Mouse (Mus musculus) cerebellum, adult (tissue): ENCODE measurements around the gene Focad.

Experiments
- ATAC-seq: cut with Nextera tagmentation; 2 replicates; pipeline ENCODE4 v1.9.2; 2017; ENCODE audit warnings: mild to moderate bottlenecking, moderate library complexity, mixed read lengths; ENCODE audit not compliant: insufficient number of reproducible peaks, low FRiP score, low TSS enrichment

Gene Focad

DNA sequence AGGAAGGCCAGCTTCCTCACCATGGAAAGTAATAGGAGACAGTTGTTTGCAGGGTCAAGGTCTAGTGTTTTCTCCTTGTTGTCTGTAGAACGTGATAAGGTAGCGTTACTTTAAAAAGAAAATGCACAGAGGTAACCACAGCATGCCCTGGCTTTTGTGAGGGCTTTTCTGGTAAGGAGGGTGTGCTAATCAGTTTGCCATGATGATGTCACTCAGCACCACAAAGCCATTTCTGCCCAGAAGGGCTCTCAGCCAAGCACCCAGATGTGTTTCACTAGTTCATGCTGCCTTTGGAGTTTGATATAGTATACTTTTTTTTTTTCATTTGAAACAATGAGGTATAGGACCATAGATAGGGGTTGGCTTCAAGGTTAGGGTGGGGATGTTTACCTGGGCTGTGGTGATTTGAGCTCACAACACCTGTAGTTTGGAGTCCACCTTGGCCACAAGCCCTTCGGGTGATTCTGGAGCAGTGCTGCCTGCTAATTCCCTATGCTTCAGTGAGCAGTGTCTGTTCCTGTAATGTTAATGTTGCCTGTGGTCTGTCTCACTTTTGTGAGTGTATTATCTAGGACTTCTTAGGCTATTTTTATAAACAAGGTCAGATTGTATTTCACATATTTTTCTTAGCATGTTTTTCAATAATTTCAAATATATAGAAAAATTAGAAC lies 61.2 kb downstream of the Focad start:
- no peak for ATAC-seq

DNA sequence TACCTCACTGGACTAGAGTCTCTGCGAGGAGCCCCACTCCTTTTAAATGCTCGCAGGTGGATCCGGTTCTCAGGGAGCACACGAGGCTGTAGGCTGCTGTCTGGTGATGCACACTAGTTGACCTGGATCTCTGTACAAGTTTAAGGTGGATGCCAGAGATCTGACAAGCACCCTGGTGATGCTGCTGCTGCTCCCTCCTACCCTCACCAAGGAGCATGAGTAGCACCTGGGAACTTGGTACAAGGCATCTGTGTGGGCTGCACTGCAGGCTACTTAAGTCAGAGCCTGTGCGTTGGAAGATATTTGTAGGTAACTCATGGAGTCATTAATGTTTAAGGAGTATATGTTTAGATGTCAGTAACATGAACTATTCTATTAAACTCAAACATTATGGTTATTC lies 62.5 kb downstream of the Focad start:
- ATAC-seq: peak; percentile 53

- ATAC-seq: no peak
Observed at GRCm38 (mm10) chr4:88157644-88158043, 63.2 kb downstream of the Focad start.

- no peak for ATAC-seq
Observed at GRCm38 (mm10) chr4:88159256-88159655, 64.8 kb downstream of the Focad start.

DNA sequence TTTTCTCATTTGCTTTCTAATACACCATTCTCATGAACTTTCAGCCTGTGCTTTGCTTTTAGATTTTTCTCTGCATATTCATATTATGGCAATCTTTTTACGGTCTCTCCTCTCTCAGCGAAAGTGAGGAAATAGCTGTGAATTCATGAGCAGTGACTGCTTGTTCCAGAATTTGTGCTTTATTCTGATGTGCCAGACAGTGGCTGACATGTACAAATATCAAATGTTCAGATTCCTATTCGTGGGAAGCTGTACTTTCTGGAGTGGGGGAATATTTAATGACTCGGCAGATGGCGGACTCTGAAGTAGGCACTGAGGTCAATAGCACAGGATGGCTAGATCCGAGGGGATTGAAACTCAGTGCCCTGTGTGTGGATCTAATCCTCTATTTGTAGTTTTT lies 65.3 kb downstream of the Focad start:
- ATAC-seq: no peak

DNA sequence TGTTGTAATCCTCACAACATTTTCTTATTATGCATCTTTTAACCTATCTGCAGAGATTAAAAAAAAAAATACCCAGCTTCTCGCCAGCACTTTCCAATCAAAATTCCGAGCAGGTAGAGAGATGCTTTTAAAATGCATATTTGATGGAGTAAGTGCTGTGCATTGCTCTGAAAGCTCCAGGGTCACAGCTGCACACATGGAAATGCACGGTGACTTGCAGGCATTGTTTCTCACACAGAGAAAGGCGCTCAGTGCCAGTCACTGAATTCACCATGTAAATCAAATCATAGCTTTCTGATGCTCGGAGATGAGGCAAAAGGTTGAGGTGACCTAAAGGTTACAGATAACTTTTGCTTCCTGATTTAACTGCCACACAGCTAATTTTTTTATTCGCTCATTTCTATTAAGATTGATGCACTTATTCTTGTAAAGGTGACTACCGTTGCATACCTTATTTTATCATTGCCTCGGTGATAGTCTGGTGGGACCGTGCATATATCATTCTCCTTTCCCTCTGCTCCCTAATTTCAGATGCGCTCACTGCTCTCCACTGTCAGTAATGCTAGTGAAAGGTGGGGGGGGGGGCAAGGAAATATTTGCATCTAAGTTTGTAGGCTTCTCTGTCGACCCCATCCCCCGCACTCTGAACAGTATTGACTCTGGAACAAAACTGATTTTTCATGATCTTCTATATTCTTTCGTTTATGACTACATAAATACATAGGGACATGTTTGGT lies 69.2 kb downstream of the Focad start:
- ATAC-seq: no peak

- ATAC-seq: peak; percentile 63
Observed at GRCm38 (mm10) chr4:88167008-88167862, 72.8 kb downstream of the Focad start.

DNA sequence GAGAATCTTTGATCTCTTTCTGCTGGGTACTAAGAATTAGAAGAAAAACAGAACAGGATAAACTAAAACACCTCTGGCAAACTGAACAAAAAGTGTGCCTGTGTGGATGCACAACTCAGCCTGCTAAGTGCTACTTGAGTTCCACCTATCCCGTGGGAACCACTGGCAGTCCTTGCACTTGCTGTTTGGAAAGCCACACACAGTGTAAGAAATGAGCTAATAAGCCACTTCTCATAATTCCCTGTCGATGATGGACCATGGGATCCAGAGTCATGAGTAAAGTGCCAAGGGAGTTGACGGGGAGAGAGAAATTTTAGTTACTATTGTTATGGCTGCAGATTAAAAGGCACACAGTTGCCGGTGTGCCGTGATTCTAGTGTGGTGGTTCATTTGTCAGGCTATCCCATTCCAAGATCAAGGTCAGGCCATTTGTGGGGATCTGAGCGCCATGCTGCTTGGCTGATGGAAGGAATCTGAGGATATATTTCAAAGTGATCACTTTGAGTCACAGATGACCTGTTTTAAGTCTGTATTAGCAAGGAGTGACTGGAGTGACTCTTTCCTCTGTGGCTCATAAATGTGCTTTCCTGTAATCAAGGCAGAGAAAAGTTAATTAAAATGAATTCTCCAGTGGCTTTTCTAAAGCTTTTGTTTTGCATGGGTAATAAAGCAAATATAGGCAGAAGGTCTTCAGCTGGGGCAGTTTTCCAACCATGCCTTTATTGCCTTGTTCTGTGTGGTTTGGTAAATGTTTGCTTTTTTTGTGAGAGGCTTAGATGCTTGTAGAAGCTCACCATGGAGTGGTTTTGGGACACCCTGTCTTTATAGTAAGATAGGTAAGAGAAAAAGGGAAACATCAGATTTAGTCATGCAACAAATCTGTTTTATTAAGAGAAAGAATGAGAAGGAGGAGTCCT lies 80.9 kb downstream of the Focad start:
- ATAC-seq: no peak

- ATAC-seq: no peak
Observed at GRCm38 (mm10) chr4:88179296-88179695, 84.9 kb downstream of the Focad start.

DNA sequence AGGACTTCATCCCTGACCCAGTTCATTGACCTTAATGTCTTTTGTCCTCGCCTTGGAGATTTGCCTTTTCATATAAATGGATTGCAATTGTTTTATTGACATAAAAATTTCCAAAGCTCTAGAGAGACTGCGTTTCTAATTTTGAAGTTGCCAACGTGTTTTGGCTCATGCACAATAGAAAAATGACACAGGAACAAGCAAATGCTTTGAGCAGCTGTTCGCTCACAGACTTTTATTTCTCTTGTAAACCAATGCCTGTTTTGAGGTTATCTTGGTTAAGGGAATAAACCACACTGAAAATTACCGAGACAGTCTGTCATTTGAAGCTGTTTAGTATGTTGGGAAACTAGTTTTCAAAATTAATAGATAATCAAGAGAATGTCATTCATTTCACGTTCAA lies 89.9 kb downstream of the Focad start:
- no peak for ATAC-seq

DNA sequence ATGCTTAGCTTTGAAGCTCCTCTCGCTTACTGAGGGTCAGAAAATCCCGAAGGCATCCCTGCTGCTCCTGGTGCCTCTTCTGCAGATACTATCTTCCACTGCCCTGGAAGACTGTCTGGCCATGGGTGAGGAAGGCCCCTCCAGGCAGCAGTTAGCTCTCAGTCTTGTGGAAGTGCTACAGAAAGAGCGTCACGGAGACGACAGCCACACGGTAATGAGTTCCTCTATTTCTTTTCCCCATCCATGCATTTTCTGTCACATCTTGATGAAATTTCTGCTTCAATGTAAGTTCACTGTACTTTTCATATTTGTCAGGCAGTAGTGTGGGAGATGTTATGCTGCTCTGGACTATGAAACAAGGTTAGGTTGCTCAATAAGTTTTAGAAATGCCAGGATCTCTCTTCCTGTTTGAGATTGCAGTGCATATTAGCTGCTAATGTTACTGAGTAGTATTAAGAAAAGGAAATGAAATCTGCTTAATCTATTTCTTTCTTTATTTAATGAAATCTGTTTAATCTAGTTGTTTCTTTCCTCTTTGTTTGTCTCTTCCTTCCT lies 91.5 kb downstream of the Focad start:
- no peak for ATAC-seq

DNA sequence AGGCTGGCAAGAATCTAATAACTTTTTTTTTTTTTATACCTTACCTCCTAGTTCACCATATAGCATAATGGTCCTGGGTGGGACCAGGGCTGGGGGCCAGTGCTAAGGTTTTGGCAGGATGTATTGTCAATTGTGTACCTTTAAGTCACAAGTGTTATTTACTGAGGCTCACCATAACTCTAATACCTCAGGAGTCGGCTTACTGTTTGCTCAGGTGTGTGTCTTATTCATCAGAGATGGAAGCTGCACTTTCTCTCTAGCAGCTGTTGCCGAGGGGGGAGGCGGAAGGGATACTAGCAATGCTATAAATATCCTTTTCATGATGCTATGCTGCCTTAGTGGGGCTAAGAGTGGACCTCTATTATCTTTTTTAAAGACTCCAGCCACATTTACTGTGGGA lies 93.2 kb downstream of the Focad start:
- ATAC-seq: no peak

DNA sequence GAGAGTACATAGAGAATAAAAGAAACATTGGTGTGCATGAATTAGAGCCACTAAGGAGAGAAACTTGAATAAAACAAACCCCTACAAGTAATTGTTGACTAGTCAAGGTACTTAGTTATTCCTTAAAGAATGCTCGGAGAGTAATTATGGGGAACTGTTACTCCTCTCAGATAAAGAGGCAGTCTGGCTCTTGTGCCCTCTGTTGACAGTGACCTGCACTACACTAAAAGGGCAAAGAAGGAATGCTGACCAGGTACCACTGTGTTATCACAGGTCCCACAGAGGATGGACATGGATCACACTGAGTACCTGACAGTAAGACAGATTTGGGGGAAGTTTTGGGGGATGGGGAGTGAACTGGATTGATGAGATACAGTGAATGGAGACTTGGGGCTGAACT lies 95.1 kb downstream of the Focad start:
- no peak for ATAC-seq

GRCm38 (mm10) chr4:88194256-88194655 lies 99.8 kb downstream of the Focad start:
- ATAC-seq: no peak

GRCm38 (mm10) chr4:88195898-88196495 lies 101.6 kb downstream of the Focad start:
- ATAC-seq: peak; percentile 95

- ATAC-seq: peak; percentile 83
Observed at GRCm38 (mm10) chr4:88196500-88196912, 102.1 kb downstream of the Focad start.

DNA sequence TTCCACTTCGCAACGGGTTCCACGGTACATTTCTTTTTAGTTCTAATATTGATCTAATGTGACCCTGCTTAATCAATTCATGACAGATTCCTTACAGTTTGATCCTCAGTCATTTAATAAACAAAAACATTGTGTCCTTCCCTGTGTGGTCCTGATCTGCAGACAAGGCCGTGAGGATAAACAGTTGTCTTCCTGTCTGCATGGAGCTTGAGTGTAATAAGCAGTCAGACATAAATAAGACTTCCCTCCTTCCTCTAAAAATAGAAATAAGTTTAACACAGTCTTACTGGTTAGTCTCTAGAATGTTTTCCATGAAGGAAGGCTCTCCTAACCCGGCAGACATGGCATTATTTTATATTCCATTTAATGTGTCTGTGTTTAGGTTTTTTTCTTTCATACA lies 102.8 kb downstream of the Focad start:
- ATAC-seq: no peak

GRCm38 (mm10) chr4:88199186-88199585 lies 104.8 kb downstream of the Focad start:
- ATAC-seq: no peak

- ATAC-seq: no peak
Observed at GRCm38 (mm10) chr4:88201047-88201446, 106.6 kb downstream of the Focad start.
